Mouse (Mus musculus) kidney, embryonic 16.5 days (tissue): ENCODE results near the gene Kcnk18. TPM values are rescaled to one million over a fixed set of nuclear protein-coding genes. Genes with fewer than 3 reads are reported as not detected.

Experiments
- ATAC-seq: fragments of 200-750 bp; cut with Nextera tagmentation; 2 replicates; pipeline ENCODE4 v1.8.0; 2017; ENCODE audit warnings: moderate TSS enrichment; ENCODE audit not compliant: low FRiP score, low TSS enrichment
- H3K27ac ChIP-seq: fragments of 300-500 bp; sonication (generic); 2 replicates; pipeline ENCODE4 v1.5.1; 2014; ENCODE audit warnings: low read length
- H3K27me3 ChIP-seq: fragments of 300-500 bp; sonication (generic); 2 replicates; pipeline ENCODE4 v1.6.1; 2014; ENCODE audit warnings: low read length, control low read depth, mixed read lengths; ENCODE audit not compliant: insufficient read depth
- H3K36me3 ChIP-seq: fragments of 300-500 bp; sonication (generic); 2 replicates; pipeline ENCODE4 v1.6.1; 2014; ENCODE audit warnings: low read length, control low read depth, mixed read lengths; ENCODE audit not compliant: insufficient read depth
- H3K4me1 ChIP-seq: fragments of 300-500 bp; sonication (generic); 2 replicates; pipeline ENCODE4 v1.6.1; 2014; ENCODE audit warnings: low read length, control low read depth, mixed read lengths; ENCODE audit not compliant: insufficient read depth
- H3K4me2 ChIP-seq: fragments of 300-500 bp; sonication (generic); replicated peaks from 2 replicates; pipeline ENCODE4 v1.6.1; 2014; ENCODE audit warnings: low read depth, low read length
- H3K4me3 ChIP-seq: fragments of 300-500 bp; sonication (generic); 2 replicates; pipeline ENCODE4 v1.5.1; 2014; ENCODE audit warnings: mild to moderate bottlenecking, low read length
- H3K9ac ChIP-seq: fragments of 300-500 bp; sonication (generic); replicated peaks from 2 replicates; pipeline ENCODE4 v1.6.1; 2014; ENCODE audit warnings: low read length
- H3K9me3 ChIP-seq: fragments of 300-500 bp; sonication (generic); 2 replicates; pipeline ENCODE4 v1.6.1; 2016; ENCODE audit warnings: low read length, control low read depth
- WGBS: fragments of 180-500 bp; shearing (Covaris S2); extraction: QIAGEN DNeasy Blood & Tissue Kit; methylation state at CpG from one replicate; pipeline ENCODE4 v1.1.7; 2014; 5-methylcytosine and 5-hydroxymethylcytosine counted together
- polyA plus RNA-seq: library from polyadenylated mRNA; unstranded; fragments of >200 nt; fragmentation: Nextera tagmentation; extraction: Ambion mirVana; gene quantifications from 2 replicates; pipeline ENCODE4 v1.2.1, GENCODE M21; 2015

The Kcnk18 gene
- polyA plus RNA-seq, 1 experiment from 2014 or later, result not detected

- Histone ChIP-seq H3K9ac (no peak overlapping the region), H3K9me3 (no peaks in the 10 kb centered on the region), H3K4me2 (no peak overlapping the region), H3K27me3 (peaks cover 12% of the 10 kb centered on the region), H3K4me3 (no peak overlapping the region), H3K27ac (no peak overlapping the region), H3K4me1 (peaks cover 14% of the 10 kb centered on the region), H3K36me3 (no peaks in the 10 kb centered on the region)
- WGBS, result 80% methylated on average over 6 of the region's 6 CpGs
- ATAC-seq, result no peak
Measured at GRCm38 (mm10) chr19:59265907-59266306, 46.9 kb downstream of the Kcnk18 start.

GRCm38 (mm10) chr19:59267417-59267963, 48.5 kb downstream of the Kcnk18 start:
- 7% methylated on average over 5 of the region's 5 CpGs for WGBS
- Histone ChIP-seq H3K27me3 (peaks cover 6% of the 10 kb centered on the region; the same call in 1 of the 2 replicates), H3K27ac (peak overlapping the region; percentile 59), H3K9ac (no peak overlapping the region), H3K9me3 (no peaks in the 10 kb centered on the region), H3K4me1 (peaks cover 8% of the 10 kb centered on the region; the same call in 1 of the 2 replicates), H3K4me3 (no peak overlapping the region), H3K36me3 (no peaks in the 10 kb centered on the region), H3K4me2 (no peak overlapping the region)
- ATAC-seq, result 0 out of 2 replicates have a peak, but pooled peaks have one; percentile 9

GRCm38 (mm10) chr19:59273190-59273589, 54.2 kb downstream of the Kcnk18 start:
- WGBS, result 88% methylated on average over 7 of the region's 7 CpGs
- Histone ChIP-seq H3K27me3 (no peaks in the 10 kb centered on the region), H3K4me1 (no peaks in the 10 kb centered on the region; the same call in 1 of the 2 replicates), H3K4me3 (no peak overlapping the region), H3K9me3 (no peaks in the 10 kb centered on the region), H3K9ac (no peak overlapping the region), H3K27ac (no peak overlapping the region), H3K4me2 (no peak overlapping the region), H3K36me3 (no peaks in the 10 kb centered on the region)
- no peak for ATAC-seq

- no peak overlapping the region for H3K4me3 ChIP-seq
- no peak overlapping the region for H3K9ac ChIP-seq
- no peak overlapping the region for H3K27ac ChIP-seq
- WGBS, result 91% methylated on average over 7 of the region's 7 CpGs
- no peak for ATAC-seq
- no peaks in the 10 kb centered on the region for H3K36me3 ChIP-seq
- H3K4me1 ChIP-seq, result no peaks in the 10 kb centered on the region
- no peaks in the 10 kb centered on the region for H3K27me3 ChIP-seq
- H3K4me2 ChIP-seq, result no peak overlapping the region
- H3K9me3 ChIP-seq, result no peaks in the 10 kb centered on the region
Measured at GRCm38 (mm10) chr19:59276354-59276753, 57.3 kb downstream of the Kcnk18 start.

- Histone ChIP-seq H3K4me1 (no peaks in the 10 kb centered on the region), H3K9me3 (no peaks in the 10 kb centered on the region), H3K4me2 (no peak overlapping the region), H3K27ac (no peak overlapping the region), H3K36me3 (no peaks in the 10 kb centered on the region), H3K27me3 (no peaks in the 10 kb centered on the region), H3K9ac (no peak overlapping the region), H3K4me3 (no peak overlapping the region)
- no peak for ATAC-seq
Measured at GRCm38 (mm10) chr19:59280841-59281240, 61.8 kb downstream of the Kcnk18 start.

GRCm38 (mm10) chr19:59282001-59282400, 63.0 kb downstream of the Kcnk18 start:
- Histone ChIP-seq H3K4me1 (no peaks in the 10 kb centered on the region), H3K27ac (no peak overlapping the region), H3K4me2 (no peak overlapping the region), H3K9ac (no peak overlapping the region), H3K4me3 (no peak overlapping the region), H3K36me3 (peaks cover 4% of the 10 kb centered on the region; the same call in 1 of the 2 replicates), H3K9me3 (no peaks in the 10 kb centered on the region), H3K27me3 (no peaks in the 10 kb centered on the region)
- no peak for ATAC-seq
- WGBS, result 65% methylated on average over 3 of the region's 3 CpGs

Other genes with a start within 250 kb of the Kcnk18 start
- gene Shtn1, start 143.1 kb upstream of the Kcnk18 start, polyA plus RNA-seq, result 2.4 and 2.7 TPM in 2 replicates
- gene Vax1, start 49.2 kb upstream of the Kcnk18 start, polyA plus RNA-seq, result not detected in 2 replicates
- gene Slc18a2, start 41.7 kb downstream of the Kcnk18 start, polyA plus RNA-seq, result 8.1 and 9.9 TPM in 2 replicates
- gene Rps12-ps3, start 103.1 kb downstream of the Kcnk18 start, polyA plus RNA-seq, result 22.6 and 54.9 TPM in 2 replicates
- gene Pdzd8, start 126.6 kb downstream of the Kcnk18 start, polyA plus RNA-seq, result 8.6 and 8.7 TPM in 2 replicates
- gene Emx2, start 239.2 kb downstream of the Kcnk18 start, polyA plus RNA-seq, result 29.7 and 38.1 TPM in 2 replicates